Mouse (Mus musculus) adrenal gland, postnatal 0 days (tissue): ENCODE measurements around the gene AW551984. TPM values are rescaled to one million over a fixed set of nuclear protein-coding genes. Genes with fewer than 3 reads are reported as not detected.

Experiments used
- polyA plus RNA-seq: library from polyadenylated mRNA; unstranded; fragments of >200 nt; fragmentation: Nextera tagmentation; extraction: Ambion mirVana; gene quantifications from 2 replicates; pipeline ENCODE4 v1.2.1, GENCODE M21; 2015

Gene AW551984
- 39.4 and 49.0 TPM in 2 replicates for polyA plus RNA-seq

GRCm38 (mm10) chr9:39603999-39604453, at the start of gene AW551984:
Gene AW551984, minus strand, starts transcription at chr9:39604403.

GRCm38 (mm10) chr9:39644785-39645184, 40.6 kb upstream of the AW551984 start, which contains the start of gene Olfr961:
Gene Olfr961, plus strand, starts transcription at chr9:39645085.

DNA sequence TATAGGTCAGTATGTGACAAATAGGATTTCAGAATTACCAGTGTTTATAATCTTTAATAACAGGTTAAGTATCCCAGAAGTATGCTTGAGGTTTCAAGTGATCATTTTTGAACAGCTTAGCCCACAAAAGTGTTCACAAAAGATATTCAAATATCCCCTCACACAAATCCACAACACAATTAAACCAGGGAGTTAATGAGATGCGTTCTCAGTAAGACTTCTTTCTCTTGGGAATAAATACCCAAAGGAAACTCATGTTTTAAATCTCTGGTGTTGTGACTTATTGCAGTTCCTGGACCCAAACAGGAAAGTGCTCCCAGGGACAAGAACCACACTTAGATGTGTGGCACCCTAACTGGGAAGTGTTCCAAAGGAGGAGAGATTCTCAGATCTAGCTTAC, 16.9 kb upstream of the AW551984 start, which contains the start of gene Olfr960:
Gene Olfr960 (plus strand): TSS at position 301 of the 400 bp plus-strand sequence.

GRCm38 (mm10) chr9:39610355-39610754, 6.2 kb upstream of the AW551984 start, which contains the start of gene Olfr148:
Gene Olfr148, plus strand, starts transcription at chr9:39610655.

DNA sequence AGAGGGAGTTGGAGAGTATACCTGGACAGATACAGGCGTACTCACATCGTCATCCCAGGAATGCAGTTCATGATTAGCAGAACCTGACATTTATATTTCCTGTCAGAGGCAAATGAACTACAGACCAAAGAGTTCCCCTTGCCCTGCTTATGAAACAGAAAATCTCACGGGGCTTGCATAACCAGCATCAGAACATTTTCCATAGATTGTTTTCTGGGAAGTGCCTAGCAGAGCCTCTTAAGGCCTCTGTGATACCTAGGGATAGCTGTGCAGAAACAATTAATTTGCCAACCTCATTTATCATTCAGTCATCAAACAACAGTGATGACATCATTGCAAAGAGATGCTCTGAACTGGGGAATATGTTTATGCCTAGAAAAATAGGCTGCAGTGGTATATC, 28.7 kb downstream of the AW551984 start, which contains the start of gene Olfr959:
Gene Olfr959 (minus strand): TSS at position 101 of the 400 bp plus-strand sequence.

DNA sequence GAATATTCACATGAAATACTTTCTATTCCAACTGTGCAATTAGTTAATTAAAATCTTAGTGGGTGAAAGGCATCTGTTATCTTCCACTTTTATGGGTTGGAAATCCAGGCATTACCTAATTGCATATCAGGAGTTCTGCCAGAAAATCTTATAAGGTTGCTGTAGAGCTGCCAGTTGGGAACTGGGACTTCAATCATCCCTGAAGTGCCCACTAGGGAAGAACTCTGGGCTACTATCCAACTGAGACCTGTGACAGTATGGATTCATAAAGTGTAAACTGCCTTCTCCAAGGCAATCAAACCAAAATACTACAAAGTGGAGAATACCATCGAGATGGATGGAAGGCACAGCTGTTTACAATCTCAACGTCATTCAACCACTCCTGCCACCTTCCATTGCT, 50.3 kb downstream of the AW551984 start, which contains the start of gene Olfr958:
Gene Olfr958 (minus strand): TSS at position 109 of the 400 bp plus-strand sequence.

Other genes starting within 250 kb of the AW551984 start
- not detected in 2 replicates for gene Olfr951, start 217.0 kb downstream of the AW551984 start, polyA plus RNA-seq
- not detected in 2 replicates for gene Olfr952, start 177.3 kb downstream of the AW551984 start, polyA plus RNA-seq
- gene Olfr954, start 147.7 kb downstream of the AW551984 start, polyA plus RNA-seq: not detected in 2 replicates
- not detected in 2 replicates for gene Olfr955, start 132.5 kb downstream of the AW551984 start, polyA plus RNA-seq
- not detected in 2 replicates for gene Olfr44, start 110.4 kb downstream of the AW551984 start, polyA plus RNA-seq
- not detected in 2 replicates for gene Olfr957, start 88.6 kb downstream of the AW551984 start, polyA plus RNA-seq
- not detected in 2 replicates for gene Olfr958, start 50.3 kb downstream of the AW551984 start, polyA plus RNA-seq
- not detected in 2 replicates for gene Olfr959, start 28.8 kb downstream of the AW551984 start, polyA plus RNA-seq
- gene Olfr148, start 6.3 kb upstream of the AW551984 start, polyA plus RNA-seq: not detected in 2 replicates
- gene Olfr960, start 17.0 kb upstream of the AW551984 start, polyA plus RNA-seq: not detected in 2 replicates
- gene Olfr961, start 40.7 kb upstream of the AW551984 start, polyA plus RNA-seq: not detected in 2 replicates
- gene Olfr963, start 62.8 kb upstream of the AW551984 start, polyA plus RNA-seq: not detected in 2 replicates
- gene Olfr149, start 102.7 kb upstream of the AW551984 start, polyA plus RNA-seq: not detected in 2 replicates
- gene Olfr965, start 107.0 kb upstream of the AW551984 start, polyA plus RNA-seq: not detected in 2 replicates
- not detected in 2 replicates for gene Olfr150, start 126.6 kb upstream of the AW551984 start, polyA plus RNA-seq
- gene Olfr967, start 141.8 kb upstream of the AW551984 start, polyA plus RNA-seq: not detected in 2 replicates
- gene Olfr968, start 178.8 kb upstream of the AW551984 start, polyA plus RNA-seq: not detected in 2 replicates
- gene Olfr969, start 186.5 kb upstream of the AW551984 start, polyA plus RNA-seq: not detected in 2 replicates
- gene Olfr970, start 204.5 kb upstream of the AW551984 start, polyA plus RNA-seq: not detected in 2 replicates
- gene Olfr971, start 232.5 kb upstream of the AW551984 start, polyA plus RNA-seq: not detected in 2 replicates